Mouse (Mus musculus) splenic B cell, adult 2 months (primary cell): Measurements from ENCODE around the gene Pced1b.
A peak's percentile ranks its signal among the peaks of the same experiment; 100 is the strongest.
"Not testable (repeated sequence)": the region's sequence is repeated elsewhere in the genome, so short reads cannot be mapped to it uniquely, and the experiment has no call there.

ENCODE experiments used
- DNase-seq: peaks from one replicate; pipeline ENCODE4 v3.0.0-alpha.2; 2011; ENCODE audit warnings: low read depth, low spot score
- H3K27me3 ChIP-seq: 2 replicates; pipeline ENCODE4 v1.6.1; 2012; ENCODE audit warnings: mild to moderate bottlenecking, low read length, moderate library complexity, mixed read lengths; ENCODE audit not compliant: control insufficient read depth, poor library complexity, insufficient read depth, severe bottlenecking
- H3K36me3 ChIP-seq: 2 replicates; pipeline ENCODE4 v1.6.1; 2012; ENCODE audit warnings: mild to moderate bottlenecking, low read length, moderate library complexity, mixed read lengths; ENCODE audit not compliant: control insufficient read depth, poor library complexity, insufficient read depth, severe bottlenecking

Gene Pced1b

GRCm38 (mm10) chr15:97373203-97374084, 126.5 kb downstream of the Pced1b start:
- peaks cover 2% of the 10 kb centered on the region for H3K36me3 ChIP-seq
- H3K27me3 ChIP-seq, result no peaks in the 10 kb centered on the region
- DNase-seq, result peak; percentile 74

GRCm38 (mm10) chr15:97374085-97374844, 127.4 kb downstream of the Pced1b start:
- Histone ChIP-seq H3K36me3 (peaks cover 2% of the 10 kb centered on the region; the same call in 1 of the 2 replicates), H3K27me3 (no peaks in the 10 kb centered on the region)
- DNase-seq, result no peak

GRCm38 (mm10) chr15:97374845-97375720, 128.2 kb downstream of the Pced1b start:
- no peaks in the 10 kb centered on the region for H3K36me3 ChIP-seq
- no peaks in the 10 kb centered on the region for H3K27me3 ChIP-seq
- DNase-seq, result no peak

GRCm38 (mm10) chr15:97376081-97376742, 129.3 kb downstream of the Pced1b start:
- Histone ChIP-seq H3K36me3 (no peaks in the 10 kb centered on the region), H3K27me3 (no peaks in the 10 kb centered on the region)
- no peak for DNase-seq

GRCm38 (mm10) chr15:97376792-97377222, 129.9 kb downstream of the Pced1b start:
- no peaks in the 10 kb centered on the region for H3K27me3 ChIP-seq
- H3K36me3 ChIP-seq, result 0 out of 2 replicates have a peak, but pooled peaks cover 2% of the 10 kb centered on the region
- DNase-seq, result no peak

- Histone ChIP-seq H3K27me3 (no peaks in the 10 kb centered on the region), H3K36me3 (0 out of 2 replicates have a peak, but pooled peaks cover 2% of the 10 kb centered on the region)
- DNase-seq, result peak; percentile 14
Observed at GRCm38 (mm10) chr15:97378061-97378460, 131.2 kb downstream of the Pced1b start.

GRCm38 (mm10) chr15:97379489-97380304, 132.8 kb downstream of the Pced1b start:
- no peaks in the 10 kb centered on the region for H3K27me3 ChIP-seq
- H3K36me3 ChIP-seq, result 0 out of 2 replicates have a peak, but pooled peaks cover 2% of the 10 kb centered on the region
- no peak for DNase-seq

GRCm38 (mm10) chr15:97382567-97382966, 135.7 kb downstream of the Pced1b start:
- 0 out of 2 replicates have a peak, but pooled peaks cover 2% of the 10 kb centered on the region for H3K36me3 ChIP-seq
- no peak for DNase-seq
- no peaks in the 10 kb centered on the region for H3K27me3 ChIP-seq

- Histone ChIP-seq H3K36me3 (0 out of 2 replicates have a peak, but pooled peaks cover 2% of the 10 kb centered on the region), H3K27me3 (no peaks in the 10 kb centered on the region)
- DNase-seq, result no peak
Observed at GRCm38 (mm10) chr15:97383523-97384141, 136.7 kb downstream of the Pced1b start.

GRCm38 (mm10) chr15:97384170-97385018, 137.5 kb downstream of the Pced1b start:
- H3K36me3 ChIP-seq, result 0 out of 2 replicates have a peak, but pooled peaks cover 2% of the 10 kb centered on the region
- DNase-seq, result no peak

GRCm38 (mm10) chr15:97385174-97385573, 138.3 kb downstream of the Pced1b start:
- not testable (repeated sequence) for H3K36me3 ChIP-seq, DNase-seq, H3K27me3 ChIP-seq

More at GRCm38 (mm10) chr15:97384170-97385018, 137.5 kb downstream of the Pced1b start:
- no peaks in the 10 kb centered on the region for H3K27me3 ChIP-seq

GRCm38 (mm10) chr15:97387793-97388192, 140.9 kb downstream of the Pced1b start:
- no peak for DNase-seq
- H3K27me3 ChIP-seq, result no peaks in the 10 kb centered on the region
- no peaks in the 10 kb centered on the region for H3K36me3 ChIP-seq
